Mouse (Mus musculus): Measurements from ENCODE around the gene Gdf7. TPM values are rescaled to one million over a fixed set of nuclear protein-coding genes. Genes with fewer than 3 reads are reported as not detected.

The Gdf7 gene
- polyA plus RNA-seq, 1 experiment from 2014 or later: not detected

Other genes with a start within 250 kb of the Gdf7 start
- gene Ldah, start 93.8 kb downstream of the Gdf7 start, polyA plus RNA-seq (2014; fragmentation: Nextera tagmentation; extraction: Ambion mirVana): 68.3 and 79.5 TPM in 2 replicates
- 11.2 and 12.1 TPM in 2 replicates for gene Hs1bp3, start 11.5 kb upstream of the Gdf7 start, polyA plus RNA-seq (2014; fragmentation: Nextera tagmentation; extraction: Ambion mirVana)
- 52.8 and 58.5 TPM in 2 replicates for gene Rhob, start 198.1 kb upstream of the Gdf7 start, polyA plus RNA-seq (2014; fragmentation: Nextera tagmentation; extraction: Ambion mirVana)